Mouse (Mus musculus): Measurements from ENCODE around the gene Pfdn4. TPM values are rescaled to one million over a fixed set of nuclear protein-coding genes. Genes with fewer than 3 reads are reported as not detected.
A peak's percentile ranks its signal among the peaks of the same experiment; 100 is the strongest.

Gene Pfdn4
- polyA plus RNA-seq, 1 experiment from 2014 or later = 102 TPM

DNA sequence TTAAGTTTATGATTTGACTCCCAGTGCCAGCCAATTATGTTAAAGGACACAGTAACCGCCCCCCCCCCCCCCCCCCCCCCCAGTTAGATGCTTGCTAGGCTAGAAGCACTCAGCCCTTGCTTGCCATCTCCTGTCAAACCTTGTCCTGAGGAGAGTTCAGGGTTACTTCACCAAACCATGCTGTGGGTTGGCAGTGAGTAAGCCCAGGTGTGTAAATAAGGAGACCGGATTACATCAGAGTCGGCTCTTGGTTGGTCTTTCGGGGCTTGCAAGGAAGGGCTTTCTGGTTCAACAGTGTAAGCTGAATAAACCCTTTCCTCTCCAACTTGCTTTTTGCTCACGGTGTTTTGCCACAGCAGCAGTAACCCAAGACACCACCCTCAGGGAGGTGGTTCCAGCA, 47.4 kb downstream of the Pfdn4 start:
- H3K4me3 ChIP-seq = no peak overlapping the region
- no peak overlapping the region for H3K27ac ChIP-seq
- no peak for DNase-seq (ENCODE audit: low spot score)
- H3K36me3 ChIP-seq = no peaks in the 10 kb centered on the region
- 88% methylated on average over 5 of the region's 5 CpGs for WGBS
- H3K4me1 ChIP-seq = peaks cover 51% of the 10 kb centered on the region
- H3K27me3 ChIP-seq (ENCODE audit: low read depth, poor library complexity, severe bottlenecking) = no peaks in the 10 kb centered on the region
- H3K9me3 ChIP-seq (replicated peaks) = no peaks in the 10 kb centered on the region

DNA sequence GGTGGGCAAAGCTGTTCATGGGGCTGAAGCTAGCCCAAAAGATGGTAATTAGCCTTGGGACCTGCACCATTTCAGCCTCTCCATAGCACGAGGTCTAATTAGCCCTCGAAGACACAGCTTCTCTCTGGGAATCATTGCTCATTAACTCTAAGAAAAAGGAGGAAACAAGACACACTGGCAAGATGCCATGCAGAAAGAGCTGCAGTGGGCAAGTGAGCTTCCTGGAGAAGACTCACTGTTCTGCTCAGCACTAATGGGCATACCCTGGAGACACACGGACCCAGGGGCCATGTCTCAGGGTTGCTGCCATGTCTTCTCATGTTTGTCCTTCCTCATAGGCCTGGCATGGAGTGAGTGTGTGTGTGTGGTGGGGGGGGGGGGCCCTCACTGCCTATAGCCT, 47.9 kb downstream of the Pfdn4 start:
- Histone ChIP-seq H3K4me3 (no peak overlapping the region), H3K27ac (no peak overlapping the region), H3K27me3 (ENCODE audit: low read depth, poor library complexity, severe bottlenecking) (no peaks in the 10 kb centered on the region), H3K9me3 (replicated peaks) (no peaks in the 10 kb centered on the region), H3K4me1 (peaks cover 55% of the 10 kb centered on the region), H3K36me3 (no peaks in the 10 kb centered on the region)
- DNase-seq (ENCODE audit: low spot score) = no peak
- whole genome bisulfite sequencing = 72% methylated on average over 3 of the region's 3 CpGs

DNA sequence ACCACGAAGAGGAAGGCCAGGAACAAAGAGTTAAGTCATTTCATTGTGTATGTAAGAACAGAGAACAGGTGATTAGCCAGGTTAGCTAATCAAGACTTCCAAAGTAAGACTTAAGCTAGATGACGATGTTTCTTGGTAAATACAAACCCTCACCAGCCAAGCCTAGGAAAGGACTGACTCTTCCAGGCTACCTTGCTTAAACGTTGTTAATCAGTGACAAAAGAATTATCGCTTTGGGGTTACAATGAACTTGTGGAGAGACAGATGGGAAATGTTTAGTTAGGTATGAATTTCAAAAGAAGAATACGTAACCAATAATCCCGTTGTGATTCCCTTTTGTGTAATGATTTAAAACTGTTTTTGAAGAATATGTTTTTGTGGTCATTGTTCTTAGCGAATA, 48.7 kb downstream of the Pfdn4 start:
- Histone ChIP-seq H3K27ac (no peak overlapping the region), H3K4me3 (no peak overlapping the region), H3K27me3 (ENCODE audit: low read depth, poor library complexity, severe bottlenecking) (no peaks in the 10 kb centered on the region), H3K9me3 (replicated peaks) (no peaks in the 10 kb centered on the region), H3K4me1 (peaks cover 57% of the 10 kb centered on the region), H3K36me3 (no peaks in the 10 kb centered on the region)
- DNase-seq (ENCODE audit: low spot score) = no peak
- WGBS = 89% methylated on average over 7 of the region's 7 CpGs

DNA sequence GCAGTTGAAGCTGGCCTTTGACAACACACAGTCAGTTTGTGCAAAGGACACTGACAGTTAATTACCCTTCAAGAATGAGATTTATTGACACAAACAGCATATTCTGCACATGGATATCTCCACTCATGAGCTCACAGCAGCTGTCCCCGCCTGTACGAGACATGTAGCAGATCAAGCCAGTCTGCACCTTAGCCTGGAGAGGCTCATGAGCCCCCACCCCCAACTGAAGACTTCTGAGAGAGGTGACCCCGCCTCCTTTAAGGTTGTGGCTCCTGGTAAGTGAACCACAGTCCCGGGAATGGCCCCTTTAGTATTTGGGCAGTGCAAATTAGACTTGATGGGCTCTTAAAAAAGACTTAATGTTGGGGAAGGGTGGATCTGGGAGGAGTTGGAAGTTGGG, 49.5 kb downstream of the Pfdn4 start:
- H3K36me3 ChIP-seq = no peaks in the 10 kb centered on the region
- no peaks in the 10 kb centered on the region for H3K27me3 ChIP-seq (ENCODE audit: low read depth, poor library complexity, severe bottlenecking)
- no peaks in the 10 kb centered on the region for H3K9me3 ChIP-seq (replicated peaks)
- WGBS = 28% methylated on average over 4 of the region's 4 CpGs
- no peak overlapping the region for H3K4me3 ChIP-seq
- peaks cover 59% of the 10 kb centered on the region for H3K4me1 ChIP-seq
- DNase-seq (ENCODE audit: low spot score) = no peak
- H3K27ac ChIP-seq = 0 out of 2 replicates have a peak overlapping the region, but pooled peaks have one; percentile 5

DNA sequence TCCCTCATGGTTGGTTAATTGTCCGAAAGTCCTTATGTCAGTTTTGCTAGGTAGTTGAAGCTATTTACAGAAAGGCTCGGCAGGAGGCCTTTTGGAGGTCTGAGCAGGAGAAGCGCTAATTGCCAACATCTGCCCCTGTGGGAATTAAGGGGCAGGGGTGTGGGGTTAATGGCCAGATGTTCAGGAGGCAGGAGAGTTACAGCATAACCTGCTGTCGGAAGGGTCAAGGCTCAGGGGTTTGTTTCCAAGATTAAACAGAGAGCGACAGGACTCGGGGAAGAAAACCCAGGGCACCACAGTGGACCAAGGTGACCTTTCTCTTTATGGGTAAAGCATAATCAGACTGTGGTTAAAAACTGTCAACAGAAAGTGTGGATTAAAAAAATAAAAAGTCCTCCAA, 51.3 kb downstream of the Pfdn4 start:
- Histone ChIP-seq H3K4me1 (peaks cover 75% of the 10 kb centered on the region), H3K9me3 (replicated peaks) (no peaks in the 10 kb centered on the region), H3K27me3 (ENCODE audit: low read depth, poor library complexity, severe bottlenecking) (no peaks in the 10 kb centered on the region), H3K27ac (peak overlapping the region; percentile 78), H3K36me3 (no peaks in the 10 kb centered on the region), H3K4me3 (no peak overlapping the region; the same call in 1 of the 2 replicates)
- peak; percentile 84 for DNase-seq (ENCODE audit: low spot score)
- WGBS = 4% methylated on average over 6 of the region's 6 CpGs

DNA sequence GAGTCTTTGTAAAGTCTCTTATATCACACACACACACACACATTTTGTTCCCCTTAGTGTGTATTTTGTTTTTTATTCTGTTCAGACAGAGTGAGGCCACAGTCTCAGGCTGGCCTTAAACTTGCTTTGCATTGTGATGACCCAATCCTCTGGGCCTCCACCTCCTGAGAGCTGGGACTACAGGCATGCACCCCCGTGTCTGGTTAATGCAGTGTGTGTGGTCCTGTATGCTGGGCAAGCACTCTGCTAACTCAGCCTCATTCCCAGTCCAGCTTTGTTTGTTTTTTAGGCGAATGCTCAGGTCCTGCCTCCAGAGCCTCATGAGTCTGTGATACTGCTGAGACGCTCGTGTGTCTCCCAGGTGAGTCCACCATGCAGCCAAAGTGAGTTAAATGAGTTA, 51.8 kb downstream of the Pfdn4 start:
- Histone ChIP-seq H3K4me1 (peaks cover 78% of the 10 kb centered on the region), H3K36me3 (no peaks in the 10 kb centered on the region), H3K27ac (peak overlapping the region; percentile 78), H3K27me3 (ENCODE audit: low read depth, poor library complexity, severe bottlenecking) (no peaks in the 10 kb centered on the region), H3K4me3 (no peak overlapping the region; the same call in 1 of the 2 replicates), H3K9me3 (replicated peaks) (no peaks in the 10 kb centered on the region)
- WGBS = 21% methylated on average over 4 of the region's 4 CpGs
- peak; percentile 52 for DNase-seq (ENCODE audit: low spot score)

DNA sequence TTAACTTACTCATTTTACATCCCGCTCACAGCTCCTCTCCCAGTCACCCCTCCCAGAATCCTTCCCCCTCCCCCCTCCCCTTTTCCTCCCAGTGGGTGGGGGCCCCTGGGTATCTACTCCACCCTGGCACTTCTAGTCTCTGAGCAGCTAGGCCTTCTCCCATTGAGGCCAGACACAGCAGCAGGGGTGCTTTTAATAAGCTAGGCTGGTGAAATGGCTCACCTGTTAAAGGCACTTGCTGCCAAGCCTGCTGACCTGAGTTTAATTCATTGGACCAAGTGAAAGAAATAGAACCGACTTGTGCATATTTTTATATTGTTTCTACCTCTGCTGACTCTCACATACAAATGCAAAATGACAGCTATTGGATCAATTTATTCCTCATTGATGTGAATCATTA, 52.9 kb downstream of the Pfdn4 start:
- Histone ChIP-seq H3K4me3 (no peak overlapping the region), H3K4me1 (peaks cover 76% of the 10 kb centered on the region), H3K9me3 (replicated peaks) (no peaks in the 10 kb centered on the region), H3K27me3 (ENCODE audit: low read depth, poor library complexity, severe bottlenecking) (no peaks in the 10 kb centered on the region), H3K27ac (no peak overlapping the region), H3K36me3 (no peaks in the 10 kb centered on the region)
- DNase-seq (ENCODE audit: low spot score) = no peak
- WGBS = 85% methylated on average over 2 of the region's 2 CpGs

DNA sequence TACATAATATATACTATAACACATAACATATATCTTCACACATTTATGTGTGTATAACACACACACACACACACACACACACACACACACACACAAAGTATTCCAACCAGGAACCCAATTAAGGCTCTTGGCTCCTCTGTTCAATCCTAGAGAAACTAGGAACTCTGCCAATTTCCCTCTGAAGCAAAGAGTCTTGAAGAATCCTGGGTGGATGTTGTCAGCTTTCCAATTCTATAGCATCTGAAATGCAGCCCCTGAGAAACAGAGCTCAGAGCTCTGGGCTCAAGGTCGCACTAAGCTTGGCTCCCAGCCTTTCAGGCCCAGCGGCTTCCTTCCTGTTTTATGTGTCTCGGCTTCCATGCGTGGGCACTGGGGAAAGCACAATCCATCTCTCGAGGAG, 54.0 kb downstream of the Pfdn4 start:
- DNase-seq (ENCODE audit: low spot score) = no peak
- H3K9me3 ChIP-seq (replicated peaks) = no peaks in the 10 kb centered on the region
- peaks cover 74% of the 10 kb centered on the region for H3K4me1 ChIP-seq
- WGBS = 58% methylated on average over 5 of the region's 5 CpGs
- H3K27me3 ChIP-seq (ENCODE audit: low read depth, poor library complexity, severe bottlenecking) = no peaks in the 10 kb centered on the region
- H3K4me3 ChIP-seq = no peak overlapping the region
- H3K27ac ChIP-seq = no peak overlapping the region
- H3K36me3 ChIP-seq = no peaks in the 10 kb centered on the region

DNA sequence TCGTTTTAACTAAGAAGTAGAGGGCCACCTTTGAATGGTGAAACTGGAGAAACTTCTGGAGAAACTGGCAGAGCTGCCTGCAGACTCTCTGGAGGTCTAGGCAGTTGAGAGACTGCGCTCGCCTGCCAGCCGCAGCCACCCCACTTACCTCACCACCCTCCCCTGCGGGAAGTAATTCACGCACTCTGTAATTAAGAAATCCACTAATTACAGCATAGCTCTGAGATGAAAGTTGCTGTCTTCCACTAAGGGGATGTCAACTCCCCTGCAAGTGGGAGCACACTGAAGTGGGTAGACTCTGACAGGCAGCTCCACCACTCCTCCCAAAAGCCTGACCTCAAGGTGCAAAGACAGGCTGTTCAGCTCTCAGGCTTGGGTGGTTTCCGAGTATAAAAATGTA, 55.9 kb downstream of the Pfdn4 start:
- H3K27ac ChIP-seq = peak overlapping the region; percentile 42; the same call in 1 of the 2 replicates
- peaks cover 7% of the 10 kb centered on the region; the same call in 1 of the 2 replicates for H3K27me3 ChIP-seq (ENCODE audit: low read depth, poor library complexity, severe bottlenecking)
- no peak overlapping the region for H3K4me3 ChIP-seq
- no peaks in the 10 kb centered on the region for H3K36me3 ChIP-seq
- DNase-seq (ENCODE audit: low spot score) = no peak
- H3K4me1 ChIP-seq = peaks cover 67% of the 10 kb centered on the region
- no peaks in the 10 kb centered on the region for H3K9me3 ChIP-seq (replicated peaks)
- WGBS = 57% methylated on average over 7 of the region's 7 CpGs

DNA sequence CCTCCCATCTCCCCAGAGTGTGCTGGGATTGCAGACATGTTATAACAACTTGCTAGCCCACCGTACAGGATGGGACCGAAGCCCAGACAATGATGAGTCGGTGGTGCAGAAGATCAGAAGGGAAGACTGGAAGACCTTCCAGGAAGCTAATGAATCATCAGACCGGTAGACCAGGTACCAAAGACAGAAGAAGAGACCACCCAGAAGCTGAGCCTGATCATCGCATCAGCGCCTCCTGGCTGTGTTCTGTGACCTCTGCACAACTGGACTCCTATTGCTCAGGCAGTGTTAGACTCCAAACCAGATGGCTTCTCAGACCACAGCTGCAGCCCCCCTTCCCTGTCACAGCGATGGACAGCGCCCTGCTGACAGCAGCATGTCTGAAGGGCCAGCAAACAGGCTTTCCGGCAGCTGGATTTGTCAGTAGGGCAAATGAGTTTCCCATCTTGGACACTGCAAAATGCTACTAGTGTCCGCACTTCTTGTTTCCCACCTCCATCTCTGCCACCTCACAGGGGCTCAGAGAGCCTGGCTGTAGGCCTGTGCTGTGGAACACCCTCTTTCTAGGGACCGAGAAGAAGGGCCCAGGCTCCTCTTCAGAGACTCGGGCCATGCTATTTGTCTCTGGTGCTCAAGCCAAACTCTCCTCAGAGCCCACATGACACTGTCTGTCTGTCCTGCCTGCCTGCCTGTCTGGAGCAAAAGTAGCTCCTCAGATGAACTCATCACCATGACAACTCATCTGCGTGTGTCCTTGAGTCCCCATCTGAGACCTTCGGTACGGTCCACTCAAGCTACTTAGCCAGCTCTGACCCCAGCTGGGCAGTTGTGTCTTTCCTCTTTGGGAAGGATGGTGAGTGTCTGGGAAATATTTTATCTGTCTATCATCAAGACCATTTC, 68.0 kb downstream of the Pfdn4 start:
- Histone ChIP-seq H3K36me3 (no peaks in the 10 kb centered on the region), H3K9me3 (replicated peaks) (no peaks in the 10 kb centered on the region), H3K27me3 (ENCODE audit: low read depth, poor library complexity, severe bottlenecking) (no peaks in the 10 kb centered on the region), H3K4me3 (no peak overlapping the region), H3K27ac (peak overlapping the region; percentile 65; the same call in 1 of the 2 replicates), H3K4me1 (peaks cover 22% of the 10 kb centered on the region)
- WGBS = 79% methylated on average over 15 of the region's 15 CpGs
- DNase-seq (ENCODE audit: low spot score) = no peak

DNA sequence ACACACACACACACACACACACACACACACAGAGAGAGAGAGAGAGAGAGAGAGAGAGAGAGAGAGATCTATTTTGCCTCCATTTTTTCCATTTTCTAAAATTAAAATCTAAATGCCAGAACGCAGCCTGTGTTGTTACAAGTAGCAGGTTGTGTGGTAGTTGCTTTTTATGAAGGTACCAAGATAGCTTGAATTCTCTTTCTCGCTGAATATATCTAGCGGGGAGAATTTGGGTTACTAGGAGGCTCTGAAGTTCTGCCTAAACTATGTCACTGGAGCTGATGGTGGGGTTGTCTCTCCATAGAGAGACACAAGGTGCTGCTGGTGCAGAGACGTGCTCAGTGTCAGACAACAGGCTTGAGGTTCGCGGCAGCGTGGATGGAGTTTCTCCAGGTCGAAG, 68.8 kb downstream of the Pfdn4 start:
- H3K27me3 ChIP-seq (ENCODE audit: low read depth, poor library complexity, severe bottlenecking) = no peaks in the 10 kb centered on the region
- no peaks in the 10 kb centered on the region for H3K9me3 ChIP-seq (replicated peaks)
- no peak for DNase-seq (ENCODE audit: low spot score)
- H3K36me3 ChIP-seq = no peaks in the 10 kb centered on the region
- H3K4me1 ChIP-seq = peaks cover 22% of the 10 kb centered on the region
- no peak overlapping the region for H3K4me3 ChIP-seq
- no peak overlapping the region for H3K27ac ChIP-seq
- WGBS = 88% methylated on average over 8 of the region's 8 CpGs
